Mouse (Mus musculus) NIH3T3 (cell line): ENCODE data around the gene Enam.

Source experiments
- DNase-seq: peaks from one replicate; pipeline ENCODE4 v3.0.0-alpha.2; 2012; ENCODE audit warnings: low read depth

Enam gene

GRCm38 (mm10) chr5:88487675-88488074, at the start of gene Enam:
TSS of gene Enam (plus strand) at chr5:88487975.
- no peak for DNase-seq

DNA sequence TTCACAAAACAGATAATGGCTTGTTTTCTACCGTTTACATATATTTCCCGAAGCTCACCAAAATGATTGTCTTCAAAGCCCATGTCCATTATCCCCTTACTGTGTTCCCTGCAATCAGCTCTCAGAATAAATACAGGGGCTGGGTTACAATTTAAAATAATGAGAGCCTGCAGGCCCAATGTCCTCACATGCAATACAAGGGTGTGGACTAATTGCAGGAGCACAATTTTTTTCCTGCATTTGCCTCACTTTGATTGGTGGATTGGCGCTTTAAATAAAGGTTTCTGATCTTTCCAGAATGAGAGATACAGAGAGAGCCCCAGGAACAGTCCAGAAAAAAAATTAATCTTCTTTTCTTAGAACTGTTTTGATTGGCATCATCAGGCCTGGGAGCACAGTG, 32.1 kb upstream of the Enam start, which contains the start of gene Ambn:
Ambn (plus strand) TSS at position 301 of the 400 bp plus-strand sequence.
- no peak for DNase-seq

DNA sequence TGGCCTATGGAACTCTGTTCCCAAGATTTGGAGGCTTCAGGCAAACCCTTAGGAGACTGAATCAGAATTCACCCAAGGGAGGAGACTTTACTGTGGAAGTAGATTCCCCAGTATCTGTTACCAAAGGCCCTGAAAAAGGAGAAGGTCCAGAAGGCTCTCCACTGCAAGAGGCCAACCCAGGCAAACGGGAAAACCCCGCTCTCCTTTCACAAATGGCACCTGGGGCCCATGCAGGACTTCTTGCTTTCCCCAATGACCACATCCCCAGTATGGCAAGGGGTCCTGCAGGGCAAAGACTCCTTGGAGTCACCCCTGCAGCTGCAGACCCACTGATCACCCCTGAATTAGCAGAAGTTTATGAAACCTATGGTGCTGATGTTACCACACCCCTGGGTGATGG, 20.3 kb upstream of the Enam start:
- no peak for DNase-seq

GRCm38 (mm10) chr5:88468807-88469704, 18.7 kb upstream of the Enam start:
- no peak for DNase-seq

GRCm38 (mm10) chr5:88489004-88489403, 1.2 kb downstream of the Enam start:
- no peak for DNase-seq

DNA sequence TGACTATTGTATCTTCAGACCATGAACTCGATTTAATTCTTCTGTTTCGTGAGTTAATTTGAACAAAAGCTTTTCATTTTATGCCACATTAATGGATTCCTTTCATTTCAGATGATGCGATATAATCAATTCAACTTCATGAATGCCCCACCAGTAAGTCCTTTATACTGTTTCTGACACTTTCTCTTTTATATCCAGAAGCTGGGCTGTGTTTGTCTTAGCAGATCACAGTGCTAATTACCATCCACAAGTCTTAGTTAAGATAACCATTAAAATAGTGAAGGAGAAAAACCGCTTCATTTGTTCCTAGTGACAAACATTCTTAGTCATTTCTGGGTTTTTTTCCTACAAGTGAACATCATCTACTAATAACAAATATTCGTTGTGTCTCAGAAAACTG, 3.3 kb downstream of the Enam start:
- DNase-seq, result no peak

GRCm38 (mm10) chr5:88499781-88500180, 12.0 kb downstream of the Enam start:
- no peak for DNase-seq

DNA sequence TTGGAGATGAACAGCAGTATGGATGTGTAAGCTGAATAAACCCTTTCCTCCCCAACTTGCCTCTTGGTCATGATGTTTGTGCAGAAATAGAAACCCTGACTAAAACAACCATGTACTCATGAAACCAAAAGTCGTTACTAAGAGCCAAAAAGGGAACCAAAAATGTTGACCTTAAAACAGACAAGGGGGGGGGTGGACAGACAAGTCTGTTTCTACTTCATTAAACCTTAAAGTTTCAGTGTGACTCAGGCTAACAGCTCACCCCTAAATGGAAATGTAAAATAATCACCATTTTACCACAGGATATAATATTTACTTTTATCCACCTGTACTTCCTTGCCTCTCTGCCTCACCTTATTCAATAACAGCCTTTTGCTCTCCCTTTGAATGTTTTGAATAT, 20.8 kb downstream of the Enam start:
- no peak for DNase-seq

- DNase-seq, result no peak
These were observed 21.2 kb downstream of the Enam start for GRCm38 (mm10) chr5:88508990-88509389.

DNA sequence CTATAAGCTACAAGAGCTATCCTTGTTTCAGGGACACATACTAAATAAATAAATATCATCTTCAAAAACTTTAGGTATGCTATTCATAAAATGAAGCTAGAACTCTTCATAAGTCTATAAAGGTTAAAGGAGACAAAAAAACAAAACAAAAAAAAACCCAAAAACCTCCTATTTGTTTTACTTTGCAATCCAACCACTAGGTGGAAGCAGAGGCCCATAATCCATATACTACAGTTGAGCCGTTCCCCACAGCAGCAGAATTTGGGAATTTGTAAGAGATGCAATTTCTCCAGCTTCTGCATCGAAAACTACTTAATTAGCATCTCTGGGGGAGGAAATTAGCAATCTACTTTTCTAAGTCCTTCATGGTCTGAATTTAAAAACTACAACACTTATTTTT, 31.5 kb downstream of the Enam start:
- peak; percentile 76 for DNase-seq

GRCm38 (mm10) chr5:88527657-88528056, 39.9 kb downstream of the Enam start, which contains the start of gene Jchain:
TSS of gene Jchain (minus strand) at chr5:88527891.
- no peak for DNase-seq

GRCm38 (mm10) chr5:88530908-88531307, 43.1 kb downstream of the Enam start:
- DNase-seq, result no peak

DNA sequence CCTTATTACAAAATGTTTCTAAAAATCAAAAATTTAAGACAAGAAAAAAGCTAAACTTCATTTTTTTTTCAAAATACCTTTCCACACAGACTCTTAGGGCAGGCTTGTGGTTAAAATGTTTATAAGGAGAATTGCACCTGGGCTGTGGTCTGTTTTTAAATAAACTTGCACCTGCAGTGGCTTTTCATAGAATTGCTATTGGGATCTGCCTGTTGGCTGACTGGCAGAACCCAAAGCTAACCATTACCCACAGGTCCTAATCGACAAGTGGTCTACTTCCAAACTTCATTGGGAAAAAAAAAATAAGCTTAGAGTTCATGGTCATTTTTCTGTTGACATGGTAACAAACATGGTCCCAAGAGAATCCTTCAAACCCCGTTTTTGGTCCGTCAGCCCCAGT, 46.9 kb downstream of the Enam start:
- no peak for DNase-seq

DNA sequence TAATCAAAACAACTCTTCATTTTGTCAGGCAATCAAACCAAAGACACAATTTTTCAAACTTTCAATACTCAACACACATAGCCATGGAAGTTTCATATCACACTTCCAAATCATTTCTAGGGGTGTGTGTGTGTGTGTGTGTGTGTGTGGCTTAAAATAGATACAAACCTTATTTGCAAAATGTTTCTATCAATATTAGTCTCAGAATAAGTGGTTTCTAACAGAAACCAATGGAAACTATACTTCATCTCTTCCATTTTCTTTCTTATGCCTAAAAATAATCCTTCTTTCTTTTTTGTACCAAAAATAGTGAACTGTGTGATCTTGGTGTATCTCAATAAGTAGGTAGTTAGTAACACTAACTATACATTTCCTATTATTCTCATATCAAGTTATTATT, 53.1 kb downstream of the Enam start:
- DNase-seq, result no peak

DNA sequence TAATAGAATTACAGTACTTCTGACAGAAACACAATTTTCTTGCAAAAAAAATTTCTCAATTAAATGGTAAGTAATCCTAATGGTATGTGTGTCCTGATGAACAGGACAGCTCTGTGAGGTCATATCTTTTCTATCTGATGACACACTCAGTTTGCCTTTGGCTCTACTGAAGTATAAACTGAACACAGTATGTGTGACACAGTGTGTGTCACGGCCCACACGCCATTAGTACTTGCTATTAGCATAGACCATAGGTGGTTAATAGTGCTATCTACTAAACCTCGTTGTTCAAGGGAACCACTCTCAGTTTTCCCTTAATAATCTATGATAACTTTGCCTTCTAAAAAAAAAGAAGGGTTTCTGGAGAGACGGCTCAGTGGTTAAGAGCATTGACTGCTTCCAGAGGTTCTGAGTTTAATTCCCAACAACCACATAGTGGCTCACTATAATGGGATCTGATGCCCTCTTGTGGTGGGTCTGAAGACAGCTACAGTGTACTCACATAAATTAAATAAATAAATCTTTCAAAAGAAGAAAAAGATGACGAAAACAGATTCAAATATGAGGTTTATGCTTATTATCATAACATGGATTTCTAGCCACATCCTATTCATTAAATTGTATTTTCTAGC, 55.0 kb downstream of the Enam start:
- DNase-seq, result peak; percentile 76

DNA sequence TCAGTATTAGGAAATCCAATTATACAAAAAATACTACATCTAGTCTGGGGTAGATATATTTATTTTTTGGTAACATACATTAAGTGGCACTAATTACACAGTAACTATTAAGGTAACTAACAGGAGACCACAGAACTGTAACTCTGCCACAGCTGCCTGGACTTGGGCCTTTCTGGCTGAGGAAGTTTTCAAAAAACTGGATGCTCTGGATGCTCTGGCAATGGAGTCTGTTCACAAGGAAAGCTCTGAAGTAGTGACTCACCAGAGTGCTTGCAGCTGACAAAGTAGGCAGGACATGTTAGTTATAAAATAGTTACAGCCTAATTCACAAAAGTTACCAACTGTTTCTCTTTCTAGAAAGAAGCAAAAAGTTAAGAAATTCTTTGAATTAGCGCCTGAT, 56.6 kb downstream of the Enam start:
- peak; percentile 13 for DNase-seq

GRCm38 (mm10) chr5:88545536-88545935, 57.8 kb downstream of the Enam start:
- DNase-seq, result no peak

DNA sequence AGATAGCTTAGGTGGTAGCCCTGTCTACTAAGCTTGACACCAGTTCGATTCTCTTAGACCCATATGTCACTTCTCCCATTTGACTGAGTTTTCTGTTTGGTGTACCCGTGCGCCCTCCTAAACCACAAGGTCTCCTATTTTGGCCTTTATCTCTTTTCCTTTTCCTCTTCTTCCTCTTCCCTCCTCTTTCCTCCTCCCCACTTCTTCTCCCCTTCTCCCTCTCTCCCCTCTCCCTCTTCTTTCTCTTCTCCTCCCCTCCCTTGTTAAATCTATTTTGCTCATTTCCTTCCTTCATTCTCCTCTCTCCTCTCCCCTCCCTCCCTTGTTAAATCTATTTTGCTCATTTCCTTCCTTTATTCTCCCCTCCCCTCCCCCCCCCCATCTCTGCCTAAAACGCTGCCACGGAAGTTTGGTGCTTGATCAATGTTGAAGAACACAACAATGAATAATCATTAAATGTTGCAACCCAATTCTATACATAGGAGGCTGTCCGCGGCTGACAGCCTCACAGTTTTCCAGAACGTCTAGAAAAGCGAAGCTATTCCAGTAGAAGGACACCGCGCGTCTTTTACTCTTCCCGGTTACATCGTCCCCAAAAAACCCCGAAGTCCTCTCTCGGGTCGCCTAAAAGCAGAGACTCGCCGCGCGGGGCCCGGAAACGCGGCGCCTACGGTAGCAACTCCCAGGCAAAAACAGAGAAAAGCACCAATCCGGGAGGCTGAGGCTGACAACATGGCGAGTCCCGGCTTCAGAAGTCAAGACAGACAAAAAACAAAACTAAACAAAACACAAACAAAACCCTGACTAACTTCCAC, 65.7 kb downstream of the Enam start:
- DNase-seq, result peak; percentile 58

DNA sequence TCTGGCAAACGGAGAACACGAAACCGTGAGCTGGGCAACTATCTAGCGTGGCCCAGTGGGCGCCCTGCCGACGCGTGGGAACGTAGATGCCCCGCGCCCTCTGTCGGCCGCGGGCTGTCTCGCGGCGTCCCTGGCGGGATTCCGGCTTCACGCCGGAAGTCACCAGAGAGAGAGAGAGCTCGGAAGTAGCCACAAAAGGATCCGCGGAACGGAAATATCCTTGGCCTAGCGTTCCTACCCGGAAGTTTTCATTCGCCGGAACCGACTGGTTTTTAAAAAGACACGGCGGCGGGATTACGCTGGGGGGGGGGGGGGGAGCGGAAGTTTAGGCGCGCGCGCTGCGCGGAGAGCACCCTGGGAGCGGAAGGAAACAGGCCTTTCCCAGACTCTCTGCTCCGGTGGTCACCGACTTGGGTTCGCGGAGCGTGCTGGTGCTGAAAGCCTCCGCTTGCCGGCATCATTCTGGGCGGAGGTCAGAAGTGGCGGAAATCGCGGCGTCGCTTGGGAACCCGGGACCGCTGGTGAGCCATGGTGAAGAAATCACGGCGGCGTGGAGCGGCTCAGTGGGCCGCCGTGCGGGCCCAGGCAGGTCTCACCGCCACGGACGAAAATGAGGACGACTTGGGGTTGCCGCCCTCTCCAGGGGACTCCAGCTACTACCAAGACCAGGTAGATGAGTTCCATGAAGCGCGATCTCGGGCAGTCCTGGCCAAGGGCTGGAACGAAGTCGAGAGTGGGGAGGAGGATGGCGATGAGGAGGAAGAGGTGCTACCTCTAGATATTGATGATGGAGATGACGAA, 66.5 kb downstream of the Enam start, which contains the start of gene Utp3:
Utp3 (plus strand) TSS at position 377 of the 801 bp plus-strand sequence.
- DNase-seq, result peak; percentile 99
